Mouse (Mus musculus): Measurements from ENCODE around the gene Exosc8. TPM values are rescaled to one million over a fixed set of nuclear protein-coding genes. Genes with fewer than 3 reads are reported as not detected.

Exosc8 gene
- polyA plus RNA-seq, 1 experiment: 68.0 TPM

- TF ChIP-seq POLR2A (IDR thresholded peaks at IDR 0.05; ENCODE audit: borderline replicate concordance, extremely low read depth, insufficient read depth, insufficient read length, poor library complexity, severe bottlenecking) (peak; percentile 90), CTCF (IDR thresholded peaks at IDR 0.05; ENCODE audit: borderline replicate concordance, extremely low read depth, insufficient read depth, insufficient read length) (no peak)
- DNase-seq (ENCODE audit: low read depth): peak; percentile 95
These were observed 564 bp downstream of the Exosc8 start for GRCm38 (mm10) chr3:54734411-54735246.

- TF ChIP-seq POLR2A (IDR thresholded peaks at IDR 0.05; ENCODE audit: borderline replicate concordance, extremely low read depth, insufficient read depth, insufficient read length, poor library complexity, severe bottlenecking) (no peak), CTCF (IDR thresholded peaks at IDR 0.05; ENCODE audit: borderline replicate concordance, extremely low read depth, insufficient read depth, insufficient read length) (no peak)
- DNase-seq (ENCODE audit: low read depth): no peak
These were observed 2.8 kb downstream of the Exosc8 start for GRCm38 (mm10) chr3:54732371-54732770.

DNA sequence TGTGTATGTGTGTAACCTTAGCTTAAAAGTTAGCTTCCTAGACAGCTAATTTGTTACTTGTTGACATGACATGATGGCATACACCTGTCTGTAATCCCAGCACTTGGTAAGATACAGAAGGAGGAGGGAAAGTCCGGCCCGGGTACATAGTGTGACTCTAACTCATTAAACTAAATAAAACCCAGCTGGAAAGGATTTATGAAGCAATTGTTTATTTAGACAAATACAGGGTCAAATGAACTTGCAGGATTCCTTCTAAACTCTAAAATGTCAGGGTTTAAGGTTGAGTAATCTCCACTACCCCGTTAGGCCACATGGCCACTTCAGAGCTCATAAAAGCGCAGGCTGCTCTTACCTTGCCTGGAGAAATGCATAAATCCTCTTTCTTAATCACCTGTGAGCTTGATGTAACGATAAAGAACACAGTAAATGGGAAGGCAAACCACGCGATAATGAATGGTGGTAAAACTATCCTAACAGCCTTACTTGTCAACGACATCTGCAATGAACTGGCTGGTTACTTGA lies 3.5 kb downstream of the Exosc8 start:
- TF ChIP-seq POLR2A (IDR thresholded peaks at IDR 0.05; ENCODE audit: borderline replicate concordance, extremely low read depth, insufficient read depth, insufficient read length, poor library complexity, severe bottlenecking) (no peak), CTCF (IDR thresholded peaks at IDR 0.05; ENCODE audit: borderline replicate concordance, extremely low read depth, insufficient read depth, insufficient read length) (no peak)
- DNase-seq (ENCODE audit: low read depth): no peak

DNA sequence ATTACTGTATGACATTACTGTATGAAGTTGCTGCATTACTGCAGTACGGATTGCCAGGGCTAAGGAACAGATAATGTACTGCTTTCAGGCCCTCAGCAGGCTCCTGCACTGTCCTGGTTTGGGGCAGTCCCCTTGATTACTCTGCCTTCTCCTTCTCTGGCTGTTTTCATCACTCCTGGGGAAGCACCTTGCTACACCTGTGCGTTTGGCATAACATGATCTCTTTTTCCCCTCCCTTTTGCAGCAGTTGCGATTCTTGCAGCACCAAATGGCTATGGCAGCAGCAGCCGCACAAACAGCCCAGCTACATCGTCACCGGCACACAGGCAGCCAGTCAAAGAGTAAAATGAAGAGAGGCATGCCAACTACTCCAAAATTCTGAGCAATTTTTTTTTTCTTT lies 7.1 kb downstream of the Exosc8 start:
- no peak for DNase-seq (ENCODE audit: low read depth)
- no peak for TF ChIP-seq POLR2A (IDR thresholded peaks at IDR 0.05; ENCODE audit: borderline replicate concordance, extremely low read depth, insufficient read depth, insufficient read length, poor library complexity, severe bottlenecking)
- TF ChIP-seq CTCF (IDR thresholded peaks at IDR 0.05; ENCODE audit: borderline replicate concordance, extremely low read depth, insufficient read depth, insufficient read length): no peak

- no peak for DNase-seq (ENCODE audit: low read depth)
- no peak for TF ChIP-seq POLR2A (IDR thresholded peaks at IDR 0.05; ENCODE audit: borderline replicate concordance, extremely low read depth, insufficient read depth, insufficient read length, poor library complexity, severe bottlenecking)
- TF ChIP-seq CTCF (IDR thresholded peaks at IDR 0.05; ENCODE audit: borderline replicate concordance, extremely low read depth, insufficient read depth, insufficient read length): no peak
These were observed 7.6 kb downstream of the Exosc8 start for GRCm38 (mm10) chr3:54727588-54727987.

DNA sequence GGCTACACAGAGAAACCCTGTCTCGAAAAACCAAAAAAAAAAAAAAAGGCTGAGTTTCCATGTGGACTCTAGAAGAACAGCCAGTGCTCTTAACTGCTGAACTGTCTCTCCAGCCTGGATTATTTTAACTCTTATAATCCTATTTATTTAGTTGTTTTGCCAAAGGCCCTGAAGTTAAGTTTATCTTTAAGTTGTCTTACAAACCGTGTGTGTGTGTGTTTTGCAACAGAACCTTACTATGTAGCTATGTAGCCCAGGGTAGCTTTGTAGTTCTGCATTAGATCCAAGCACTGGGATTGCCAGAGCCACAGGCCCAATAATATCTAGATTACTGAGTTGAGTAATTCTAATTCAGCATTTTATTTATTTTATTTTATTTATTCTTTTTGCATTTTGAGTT lies 9.8 kb downstream of the Exosc8 start:
- TF ChIP-seq POLR2A (IDR thresholded peaks at IDR 0.05; ENCODE audit: borderline replicate concordance, extremely low read depth, insufficient read depth, insufficient read length, poor library complexity, severe bottlenecking) (no peak), CTCF (IDR thresholded peaks at IDR 0.05; ENCODE audit: borderline replicate concordance, extremely low read depth, insufficient read depth, insufficient read length) (no peak)
- DNase-seq (ENCODE audit: low read depth): no peak

GRCm38 (mm10) chr3:54723741-54724500 lies 11.3 kb downstream of the Exosc8 start:
- no peak for TF ChIP-seq CTCF (IDR thresholded peaks at IDR 0.05; ENCODE audit: borderline replicate concordance, extremely low read depth, insufficient read depth, insufficient read length)
- no peak for TF ChIP-seq POLR2A (IDR thresholded peaks at IDR 0.05; ENCODE audit: borderline replicate concordance, extremely low read depth, insufficient read depth, insufficient read length, poor library complexity, severe bottlenecking)
- no peak for DNase-seq (ENCODE audit: low read depth)

DNA sequence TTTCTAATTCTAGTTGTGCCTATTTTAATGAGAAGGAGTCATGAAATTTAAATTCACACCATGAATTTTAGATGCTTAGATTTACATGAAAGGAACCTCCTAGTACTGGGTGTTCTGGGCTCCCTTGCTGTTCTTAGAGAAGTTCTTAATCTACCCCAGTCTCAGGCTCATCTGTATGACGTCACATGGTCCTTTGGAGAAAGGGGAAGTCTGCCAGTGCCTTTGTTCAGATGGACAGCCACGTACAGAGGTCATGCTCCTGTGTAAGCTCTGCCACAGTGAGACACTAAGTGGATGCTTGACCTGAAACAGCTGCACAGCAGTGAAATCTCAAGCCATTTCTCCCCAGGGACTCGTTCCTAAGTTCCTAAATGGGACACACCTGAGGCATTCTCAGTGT lies 16.2 kb downstream of the Exosc8 start:
- DNase-seq (ENCODE audit: low read depth): no peak
- TF ChIP-seq POLR2A (IDR thresholded peaks at IDR 0.05; ENCODE audit: borderline replicate concordance, extremely low read depth, insufficient read depth, insufficient read length, poor library complexity, severe bottlenecking): no peak

- no peak for TF ChIP-seq POLR2A (IDR thresholded peaks at IDR 0.05; ENCODE audit: borderline replicate concordance, extremely low read depth, insufficient read depth, insufficient read length, poor library complexity, severe bottlenecking)
- TF ChIP-seq CTCF (IDR thresholded peaks at IDR 0.05; ENCODE audit: borderline replicate concordance, extremely low read depth, insufficient read depth, insufficient read length): no peak
- peak; percentile 7 for DNase-seq (ENCODE audit: low read depth)
These were observed 17.8 kb downstream of the Exosc8 start for GRCm38 (mm10) chr3:54717348-54717747.

GRCm38 (mm10) chr3:54715461-54715860 lies 19.7 kb downstream of the Exosc8 start:
- DNase-seq (ENCODE audit: low read depth): no peak
- no peak for TF ChIP-seq POLR2A (IDR thresholded peaks at IDR 0.05; ENCODE audit: borderline replicate concordance, extremely low read depth, insufficient read depth, insufficient read length, poor library complexity, severe bottlenecking)
- no peak for TF ChIP-seq CTCF (IDR thresholded peaks at IDR 0.05; ENCODE audit: borderline replicate concordance, extremely low read depth, insufficient read depth, insufficient read length)

DNA sequence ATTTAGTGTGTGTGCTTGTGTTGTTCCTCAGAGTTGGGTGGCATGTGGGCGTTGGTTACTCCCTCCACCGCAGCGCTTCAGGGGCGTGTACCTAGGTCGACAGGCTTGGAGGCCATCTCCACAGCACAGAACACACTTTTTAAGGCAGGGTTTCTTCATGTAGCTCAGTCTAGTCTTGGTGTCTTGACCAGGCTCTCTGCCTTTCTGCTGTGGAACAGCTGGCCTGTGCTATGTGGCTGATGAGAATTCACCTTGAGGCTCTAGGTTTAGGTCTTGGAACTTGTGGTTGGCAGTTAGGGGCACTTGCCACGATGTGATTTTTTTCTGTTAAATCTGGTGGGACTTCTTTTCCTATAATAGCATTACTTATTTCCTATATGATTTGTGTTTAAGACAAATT lies 20.9 kb downstream of the Exosc8 start, which contains the start of gene Gm21958:
TSS of gene Gm21958 (minus strand) at position 101 of the 400 bp plus-strand sequence.
- DNase-seq (ENCODE audit: low read depth): no peak
- TF ChIP-seq CTCF (IDR thresholded peaks at IDR 0.05; ENCODE audit: borderline replicate concordance, extremely low read depth, insufficient read depth, insufficient read length) (no peak), POLR2A (IDR thresholded peaks at IDR 0.05; ENCODE audit: borderline replicate concordance, extremely low read depth, insufficient read depth, insufficient read length, poor library complexity, severe bottlenecking) (no peak)

Measured in brain, embryonic 14.5 days (tissue).